Mouse (Mus musculus): Measurements from ENCODE around the gene Uncx. TPM values are rescaled to one million over a fixed set of nuclear protein-coding genes. Genes with fewer than 3 reads are reported as not detected.

The Uncx gene
- polyA plus RNA-seq, 1 experiment from 2014 or later: 60.7 TPM

- Histone ChIP-seq H3K4me1 (replicated peaks) (peaks cover 77% of the 10 kb centered on the region), H3K9ac (no peak overlapping the region), H3K4me2 (no peak overlapping the region), H3K27ac (0 out of 2 replicates have a peak overlapping the region, but pooled peaks have one; percentile 70), H3K27me3 (peaks cover 91% of the 10 kb centered on the region), H3K9me3 (no peaks in the 10 kb centered on the region), H3K36me3 (no peaks in the 10 kb centered on the region), H3K4me3 (no peak overlapping the region)
- WGBS: 2% methylated on average over 10 of the region's 10 CpGs
- ATAC-seq (ENCODE audit: low FRiP score): no peak
Measured at GRCm38 (mm10) chr5:139557079-139557478, 13.8 kb downstream of the Uncx start.

GRCm38 (mm10) chr5:139557531-139558467 lies 14.5 kb downstream of the Uncx start:
- no peaks in the 10 kb centered on the region for H3K36me3 ChIP-seq
- peak overlapping the region; percentile 70 for H3K27ac ChIP-seq
- WGBS: 2% methylated on average over 43 of the region's 43 CpGs
- peak; percentile 41 for ATAC-seq (ENCODE audit: low FRiP score)
- H3K9me3 ChIP-seq: no peaks in the 10 kb centered on the region
- H3K4me3 ChIP-seq: peak overlapping the region; percentile 9
- H3K9ac ChIP-seq: peak overlapping the region; percentile 13; the same call in 1 of the 2 replicates
- peak overlapping the region; percentile 42 for H3K4me2 ChIP-seq
- H3K27me3 ChIP-seq: peaks cover 91% of the 10 kb centered on the region
- peaks cover 70% of the 10 kb centered on the region for H3K4me1 ChIP-seq (replicated peaks)

- peak overlapping the region; percentile 9 for H3K4me3 ChIP-seq
- H3K4me1 ChIP-seq (replicated peaks): peaks cover 63% of the 10 kb centered on the region
- ATAC-seq (ENCODE audit: low FRiP score): peak; percentile 50; the same call in 1 of the 2 replicates
- H3K36me3 ChIP-seq: no peaks in the 10 kb centered on the region
- peaks cover 91% of the 10 kb centered on the region for H3K27me3 ChIP-seq
- under 1% methylated on average over 16 of the region's 16 CpGs for WGBS
- H3K9ac ChIP-seq: no peak overlapping the region
- H3K9me3 ChIP-seq: no peaks in the 10 kb centered on the region
- H3K4me2 ChIP-seq: peak overlapping the region; percentile 42
- peak overlapping the region; percentile 70 for H3K27ac ChIP-seq
Measured at GRCm38 (mm10) chr5:139558468-139558804, 15.1 kb downstream of the Uncx start.

GRCm38 (mm10) chr5:139558917-139559660 lies 15.8 kb downstream of the Uncx start:
- H3K36me3 ChIP-seq: no peaks in the 10 kb centered on the region
- H3K4me1 ChIP-seq (replicated peaks): peaks cover 58% of the 10 kb centered on the region
- peak; percentile 40; the same call in 1 of the 2 replicates for ATAC-seq (ENCODE audit: low FRiP score)
- H3K9ac ChIP-seq: no peak overlapping the region; the same call in 1 of the 2 replicates
- H3K4me3 ChIP-seq: no peak overlapping the region
- H3K27ac ChIP-seq: peak overlapping the region; percentile 80
- H3K4me2 ChIP-seq: peak overlapping the region; percentile 13
- 3% methylated on average over 12 of the region's 12 CpGs for WGBS
- peaks cover 90% of the 10 kb centered on the region for H3K27me3 ChIP-seq
- no peaks in the 10 kb centered on the region for H3K9me3 ChIP-seq

- no peaks in the 10 kb centered on the region for H3K9me3 ChIP-seq
- H3K4me1 ChIP-seq (replicated peaks): peaks cover 56% of the 10 kb centered on the region
- no peaks in the 10 kb centered on the region for H3K36me3 ChIP-seq
- no peak overlapping the region for H3K4me2 ChIP-seq
- no peak overlapping the region for H3K9ac ChIP-seq
- peaks cover 92% of the 10 kb centered on the region for H3K27me3 ChIP-seq
- peak overlapping the region; percentile 80 for H3K27ac ChIP-seq
- no peak for ATAC-seq (ENCODE audit: low FRiP score)
- no peak overlapping the region for H3K4me3 ChIP-seq
- WGBS: 39% methylated on average over 7 of the region's 7 CpGs
Measured at GRCm38 (mm10) chr5:139559782-139560181, 16.5 kb downstream of the Uncx start.

GRCm38 (mm10) chr5:139561363-139562001 lies 18.2 kb downstream of the Uncx start:
- peaks cover 47% of the 10 kb centered on the region for H3K4me1 ChIP-seq (replicated peaks)
- 75% methylated on average over 4 of the region's 4 CpGs for WGBS
- no peaks in the 10 kb centered on the region for H3K9me3 ChIP-seq
- no peak for ATAC-seq (ENCODE audit: low FRiP score)
- H3K27ac ChIP-seq: no peak overlapping the region
- no peak overlapping the region for H3K4me2 ChIP-seq
- no peak overlapping the region for H3K4me3 ChIP-seq
- H3K27me3 ChIP-seq: peaks cover 90% of the 10 kb centered on the region
- H3K36me3 ChIP-seq: no peaks in the 10 kb centered on the region
- H3K9ac ChIP-seq: no peak overlapping the region

GRCm38 (mm10) chr5:139564663-139565062 lies 21.4 kb downstream of the Uncx start:
- Histone ChIP-seq H3K9me3 (no peaks in the 10 kb centered on the region), H3K9ac (no peak overlapping the region), H3K4me2 (no peak overlapping the region), H3K4me3 (no peak overlapping the region), H3K27me3 (peaks cover 78% of the 10 kb centered on the region), H3K36me3 (no peaks in the 10 kb centered on the region), H3K27ac (no peak overlapping the region), H3K4me1 (replicated peaks) (peaks cover 27% of the 10 kb centered on the region)
- WGBS: 48% methylated on average over 2 of the region's 2 CpGs
- no peak for ATAC-seq (ENCODE audit: low FRiP score)

GRCm38 (mm10) chr5:139565462-139565861 lies 22.2 kb downstream of the Uncx start:
- Histone ChIP-seq H3K9ac (no peak overlapping the region), H3K9me3 (no peaks in the 10 kb centered on the region), H3K4me1 (replicated peaks) (peaks cover 19% of the 10 kb centered on the region), H3K27ac (no peak overlapping the region), H3K4me3 (no peak overlapping the region), H3K36me3 (no peaks in the 10 kb centered on the region), H3K4me2 (no peak overlapping the region), H3K27me3 (peaks cover 77% of the 10 kb centered on the region)
- 60% methylated on average over 4 of the region's 4 CpGs for WGBS
- ATAC-seq (ENCODE audit: low FRiP score): no peak

GRCm38 (mm10) chr5:139566640-139567399 lies 23.5 kb downstream of the Uncx start:
- Histone ChIP-seq H3K27me3 (peaks cover 67% of the 10 kb centered on the region), H3K27ac (no peak overlapping the region), H3K36me3 (no peaks in the 10 kb centered on the region), H3K9me3 (no peaks in the 10 kb centered on the region), H3K9ac (no peak overlapping the region), H3K4me3 (no peak overlapping the region), H3K4me2 (no peak overlapping the region), H3K4me1 (replicated peaks) (peaks cover 19% of the 10 kb centered on the region)
- WGBS: 82% methylated on average over 6 of the region's 6 CpGs
- ATAC-seq (ENCODE audit: low FRiP score): no peak

GRCm38 (mm10) chr5:139568079-139568478 lies 24.8 kb downstream of the Uncx start:
- Histone ChIP-seq H3K4me3 (no peak overlapping the region), H3K9me3 (no peaks in the 10 kb centered on the region), H3K27me3 (peaks cover 61% of the 10 kb centered on the region), H3K4me1 (replicated peaks) (peaks cover 19% of the 10 kb centered on the region), H3K27ac (0 out of 2 replicates have a peak overlapping the region, but pooled peaks have one; percentile 44), H3K9ac (no peak overlapping the region), H3K36me3 (no peaks in the 10 kb centered on the region), H3K4me2 (no peak overlapping the region)
- ATAC-seq (ENCODE audit: low FRiP score): peak; percentile 63
- 21% methylated on average over 2 of the region's 2 CpGs for WGBS

GRCm38 (mm10) chr5:139572526-139572925 lies 29.2 kb downstream of the Uncx start:
- Histone ChIP-seq H3K9me3 (peaks cover 5% of the 10 kb centered on the region; the same call in 1 of the 2 replicates), H3K4me2 (no peak overlapping the region), H3K4me1 (replicated peaks) (peaks cover 8% of the 10 kb centered on the region; the same call in 1 of the 2 replicates), H3K4me3 (no peak overlapping the region), H3K9ac (no peak overlapping the region), H3K27ac (no peak overlapping the region), H3K36me3 (0 out of 2 replicates have a peak, but pooled peaks cover 3% of the 10 kb centered on the region), H3K27me3 (peaks cover 31% of the 10 kb centered on the region)
- ATAC-seq (ENCODE audit: low FRiP score): no peak
- WGBS: 30% methylated on average over 7 of the region's 7 CpGs

All from hindbrain, embryonic 13.5 days (tissue).